Mouse (Mus musculus): Measurements from ENCODE around the gene Ptpn5. TPM values are rescaled to one million over a fixed set of nuclear protein-coding genes. Genes with fewer than 3 reads are reported as not detected.
A peak's percentile ranks its signal among the peaks of the same experiment; 100 is the strongest.

Ptpn5 gene
- total RNA-seq, 2 experiments from 2014 or later: not detected

DNA sequence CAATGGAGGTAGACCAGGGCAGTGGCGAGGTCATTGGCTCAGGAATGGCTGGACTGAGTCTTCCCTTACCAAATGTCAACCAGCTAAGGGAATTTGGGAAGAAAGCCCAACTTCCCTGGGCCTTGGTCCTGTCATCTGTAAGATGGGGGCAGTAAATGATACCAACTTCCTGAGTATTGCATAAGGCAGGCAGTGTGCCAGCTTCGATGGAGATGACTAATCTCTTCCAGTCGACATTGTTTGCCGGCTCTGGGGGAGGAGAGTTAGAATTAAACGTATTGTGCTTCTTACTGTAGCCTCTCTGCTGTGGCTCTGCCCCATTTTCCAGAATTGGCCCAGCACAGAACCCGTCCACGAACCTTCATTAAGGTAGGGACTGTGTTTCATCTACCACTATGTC is 23.0 kb downstream of the Ptpn5 start:
- DNase-seq: no peak

DNA sequence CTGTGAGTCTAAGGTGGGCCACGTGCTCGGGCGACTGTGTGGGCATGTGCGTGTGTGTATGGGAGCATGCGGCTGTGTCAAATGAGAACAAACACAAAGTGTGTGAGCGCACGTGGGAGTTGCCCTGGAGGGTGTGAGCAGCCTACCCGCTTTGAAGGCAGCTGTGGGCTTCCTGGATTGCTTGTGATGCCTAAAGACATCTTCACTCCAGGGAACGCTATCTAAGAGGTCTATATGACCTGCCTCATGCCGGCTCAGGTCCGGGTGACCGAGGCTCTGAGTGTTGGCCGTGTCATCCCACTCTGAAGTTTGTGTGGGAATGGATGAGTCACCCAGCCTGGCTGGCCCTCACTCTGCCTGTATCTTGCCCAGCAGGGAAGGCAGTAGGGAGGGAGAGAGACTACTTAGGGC is 24.7 kb downstream of the Ptpn5 start:
- no peak for DNase-seq

DNA sequence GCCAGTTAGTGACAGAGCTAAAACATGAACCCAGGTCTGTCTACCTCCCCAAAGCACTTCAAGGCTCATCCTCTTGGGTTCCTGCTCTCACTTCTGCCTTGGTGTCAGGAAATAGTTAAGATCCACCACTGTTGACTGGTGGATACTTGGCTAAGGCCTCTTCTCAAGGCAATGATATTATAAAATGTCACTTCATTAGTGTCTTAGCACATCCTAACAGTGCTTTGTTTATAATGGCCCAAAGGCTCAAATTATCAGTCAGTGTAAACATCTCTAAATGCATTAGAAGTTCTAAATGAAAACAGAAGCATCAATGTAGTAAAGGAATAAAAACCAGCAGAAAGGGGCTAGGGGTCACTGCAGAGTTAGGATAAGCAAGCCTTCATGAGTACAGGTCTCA is 26.5 kb downstream of the Ptpn5 start:
- DNase-seq: no peak

- peak; percentile 27 for DNase-seq
Measured at GRCm38 (mm10) chr7:47103671-47104414, 29.6 kb downstream of the Ptpn5 start.

DNA sequence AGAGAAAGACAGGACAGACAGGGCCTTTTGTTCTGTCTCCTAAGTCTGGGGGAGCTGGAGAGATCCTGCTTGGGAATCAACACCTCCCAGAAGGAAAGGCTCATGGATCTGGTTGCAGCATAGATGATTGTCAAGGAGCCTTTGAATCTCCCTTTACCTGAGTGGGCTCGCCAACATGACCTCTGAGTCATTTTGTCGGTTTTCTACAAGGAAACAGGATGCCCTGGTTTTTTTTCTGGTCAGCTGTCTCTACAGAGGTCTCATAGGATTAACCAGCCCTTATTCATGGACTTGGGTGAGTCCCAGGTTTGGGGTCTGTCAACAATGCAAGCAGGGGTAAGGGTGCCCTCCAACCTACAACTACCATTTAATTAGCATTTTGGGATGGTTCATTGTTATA is 30.5 kb downstream of the Ptpn5 start:
- no peak for DNase-seq

- no peak for DNase-seq
Measured at GRCm38 (mm10) chr7:47100615-47101014, 32.9 kb downstream of the Ptpn5 start.

- no peak for DNase-seq
Measured at GRCm38 (mm10) chr7:47099306-47099705, 34.2 kb downstream of the Ptpn5 start.

GRCm38 (mm10) chr7:47098044-47098443 is 35.4 kb downstream of the Ptpn5 start:
- DNase-seq: no peak

GRCm38 (mm10) chr7:47094969-47095368 is 38.5 kb downstream of the Ptpn5 start:
- DNase-seq: no peak

DNA sequence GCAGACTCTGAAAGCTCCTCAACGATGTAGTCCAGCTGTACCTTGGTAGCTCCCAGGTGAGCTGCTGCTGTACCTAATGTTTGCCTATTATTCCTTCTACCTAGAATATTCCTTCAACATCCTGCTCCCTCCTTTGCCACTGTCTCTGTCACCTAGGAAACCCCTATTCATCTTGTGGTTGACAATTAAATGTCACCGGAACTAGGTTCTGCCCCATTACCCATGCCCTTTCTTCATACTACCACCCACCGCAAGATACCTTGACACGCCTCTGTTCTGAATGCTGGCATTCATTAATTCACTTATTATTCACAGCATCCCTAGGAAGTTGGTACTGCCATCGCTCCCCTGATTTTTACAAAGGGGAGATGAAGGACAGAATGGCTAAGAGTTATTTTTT is 39.5 kb downstream of the Ptpn5 start:
- DNase-seq: no peak

DNA sequence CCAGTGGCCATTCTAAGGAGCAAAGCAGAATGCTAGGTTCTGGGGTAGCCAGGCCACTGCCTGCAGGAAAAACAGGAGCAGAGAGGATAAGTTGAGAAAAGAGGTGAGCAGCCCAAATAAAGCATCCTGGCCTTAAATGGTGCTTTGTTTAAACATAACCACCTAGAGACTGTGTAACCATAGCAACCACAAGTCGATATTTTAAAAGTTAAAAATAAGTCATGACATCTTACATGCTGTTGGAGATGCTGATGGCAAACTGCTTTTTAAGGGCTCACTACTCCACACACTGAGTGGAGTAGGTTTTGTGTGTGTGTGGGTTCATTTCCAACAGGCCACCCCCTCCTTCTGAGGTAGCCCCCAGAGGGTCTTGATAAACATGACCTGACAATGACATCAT is 48.4 kb downstream of the Ptpn5 start:
- no peak for DNase-seq

DNA sequence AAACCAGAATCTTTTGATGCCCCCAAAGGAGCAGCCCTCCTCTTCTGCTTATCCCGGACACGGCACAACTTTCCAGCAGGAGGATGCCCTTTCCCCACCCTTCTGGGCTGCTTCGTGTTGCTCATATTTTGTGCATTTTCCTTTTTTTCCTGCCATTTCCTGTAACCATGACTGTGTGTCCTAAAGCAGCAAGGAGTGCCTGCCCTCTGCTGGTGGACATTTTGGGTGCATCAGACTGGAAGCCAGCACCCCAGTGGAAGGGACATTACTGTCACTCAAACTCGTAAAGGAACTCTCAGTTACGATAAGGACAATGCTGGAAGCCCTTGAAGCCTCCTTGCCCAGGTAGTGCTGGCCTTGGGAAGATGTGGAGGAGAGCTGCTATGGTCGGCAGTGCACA is 52.2 kb downstream of the Ptpn5 start:
- peak; percentile 88 for DNase-seq

DNA sequence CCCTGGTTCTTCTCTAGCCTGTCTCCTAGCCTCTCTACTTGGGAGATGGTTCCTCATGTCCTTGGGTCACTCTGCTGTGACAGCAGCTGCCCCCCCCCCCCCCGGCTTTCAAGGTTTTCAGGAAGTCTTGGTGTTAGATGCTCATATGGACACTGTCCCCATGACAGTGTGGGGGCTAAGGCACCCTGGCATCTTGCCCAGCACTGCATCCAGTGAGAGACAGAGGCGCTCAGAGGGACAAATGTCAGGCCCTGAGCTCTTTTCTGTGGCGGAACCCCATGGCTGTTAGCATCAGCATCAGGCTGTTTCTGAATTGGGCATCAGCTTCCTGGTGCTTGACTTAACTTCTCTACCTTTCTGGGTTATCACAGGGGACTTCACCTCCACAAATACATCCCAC is 52.6 kb downstream of the Ptpn5 start:
- DNase-seq: peak; percentile 35

- peak; percentile 67 for DNase-seq
Measured at GRCm38 (mm10) chr7:47077451-47077850, 56.0 kb downstream of the Ptpn5 start.

- no peak for DNase-seq
Measured at GRCm38 (mm10) chr7:47076729-47077128, 56.8 kb downstream of the Ptpn5 start.

GRCm38 (mm10) chr7:47076193-47076592 is 57.3 kb downstream of the Ptpn5 start:
- DNase-seq: no peak

GRCm38 (mm10) chr7:47073536-47074521 is 59.7 kb downstream of the Ptpn5 start:
- no peak for DNase-seq

DNA sequence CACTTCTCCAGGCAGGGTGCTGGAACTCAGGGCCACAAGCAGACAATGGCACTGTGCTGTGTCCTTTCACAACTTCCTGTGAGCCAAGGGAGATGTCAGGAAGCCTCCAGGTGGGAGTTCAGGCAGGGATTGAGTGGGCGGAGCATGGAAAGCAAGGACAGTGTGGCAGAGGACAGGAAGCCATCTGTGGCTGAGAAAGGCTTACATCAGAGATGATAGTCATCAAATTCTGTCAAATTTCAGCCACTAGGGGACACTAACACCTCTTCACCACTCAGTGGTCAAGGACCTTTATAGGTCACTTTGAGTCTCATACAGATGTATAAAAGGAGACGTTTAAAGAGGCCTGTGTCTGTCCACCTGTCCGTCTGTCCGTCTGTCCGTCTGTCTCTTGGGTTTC is 60.9 kb downstream of the Ptpn5 start:
- DNase-seq: no peak

GRCm38 (mm10) chr7:47067879-47068278 is 65.6 kb downstream of the Ptpn5 start:
- DNase-seq: no peak

DNA sequence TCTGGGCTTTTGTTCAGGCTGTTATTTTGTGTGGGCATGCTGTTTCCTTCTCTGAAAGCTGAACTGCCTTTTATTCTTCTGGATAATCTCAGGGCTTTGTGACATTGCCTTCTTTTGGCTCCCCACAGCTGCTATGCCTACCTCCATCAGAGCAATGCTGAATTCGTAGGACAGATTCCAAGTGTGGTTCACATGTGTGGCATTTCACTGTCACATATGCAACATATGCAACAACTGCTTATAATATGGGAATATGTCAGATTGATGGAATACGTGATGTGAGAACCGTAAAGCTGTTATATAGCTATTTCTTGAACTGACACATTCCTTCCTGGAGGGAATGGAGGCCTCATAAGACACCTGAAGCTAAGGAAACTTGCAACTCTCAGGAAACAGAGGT is 66.5 kb downstream of the Ptpn5 start:
- no peak for DNase-seq

DNA sequence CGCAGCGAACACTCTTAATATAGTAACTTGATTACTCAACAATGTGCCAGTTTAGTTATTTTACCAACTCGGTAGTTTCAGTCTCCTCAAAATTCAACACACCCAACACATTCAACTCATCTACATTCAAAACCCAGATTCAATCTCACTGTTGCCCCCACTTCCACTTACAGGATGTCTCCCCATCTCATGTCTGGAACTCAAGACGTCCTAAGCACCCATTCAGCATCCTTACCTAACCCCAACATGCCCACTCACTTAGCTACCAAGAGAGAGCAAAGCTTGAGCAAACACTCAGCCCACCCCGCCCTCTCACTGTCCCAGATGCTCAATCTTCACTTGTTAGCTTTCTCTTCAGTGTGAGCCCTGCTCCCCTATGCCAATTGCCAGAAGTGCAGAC is 71.9 kb downstream of the Ptpn5 start:
- DNase-seq: no peak

- no peak for DNase-seq
Measured at GRCm38 (mm10) chr7:47059339-47059738, 74.1 kb downstream of the Ptpn5 start.

DNA sequence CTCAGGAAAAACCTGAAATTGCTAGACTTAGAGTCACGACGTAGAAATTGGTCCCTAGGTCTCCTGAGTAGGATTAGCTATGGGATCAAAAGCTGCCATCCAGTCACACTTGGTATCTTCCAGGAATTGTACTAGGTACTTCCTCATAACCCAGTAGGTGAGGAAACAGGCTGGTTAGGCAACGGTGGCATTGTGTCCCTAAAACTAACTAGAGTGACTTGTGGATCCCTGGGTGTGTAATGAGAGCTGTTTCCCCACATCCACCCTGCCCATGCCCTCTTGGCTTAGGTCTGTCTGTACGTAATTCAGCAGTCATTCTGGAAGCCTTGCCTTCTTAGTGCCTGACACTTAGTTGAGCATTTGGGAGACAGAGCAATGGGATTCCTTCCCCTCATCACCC is 77.2 kb downstream of the Ptpn5 start:
- no peak for DNase-seq

GRCm38 (mm10) chr7:47055744-47056143 is 77.7 kb downstream of the Ptpn5 start:
- DNase-seq: no peak

Data from heart, postnatal 4 days (tissue).